Mouse (Mus musculus) forebrain, embryonic 15.5 days (tissue): Measurements from ENCODE around the gene Stom. TPM values are rescaled to one million over a fixed set of nuclear protein-coding genes. Genes with fewer than 3 reads are reported as not detected.

Experiments used
- ATAC-seq: fragments of 200-750 bp; cut with Nextera tagmentation; replicated peaks from 2 replicates; pipeline ENCODE4 v1.8.0; 2017; ENCODE audit warnings: mild to moderate bottlenecking, moderate TSS enrichment, moderate library complexity
- H3K27ac ChIP-seq: fragments of 300-500 bp; sonication (generic); replicated peaks from 2 replicates; pipeline ENCODE4 v1.5.1; 2015; ENCODE audit warnings: mild to moderate bottlenecking, inconsistent platforms
- H3K27me3 ChIP-seq: fragments of 300-500 bp; sonication (generic); 2 replicates; pipeline ENCODE4 v1.6.1; 2015; ENCODE audit warnings: inconsistent platforms
- H3K36me3 ChIP-seq: fragments of 300-500 bp; sonication (generic); 2 replicates; pipeline ENCODE4 v1.6.1; 2015; ENCODE audit warnings: mild to moderate bottlenecking, inconsistent platforms
- H3K4me1 ChIP-seq: fragments of 300-500 bp; sonication (generic); 2 replicates; pipeline ENCODE4 v1.6.1; 2015; ENCODE audit warnings: inconsistent platforms
- H3K4me2 ChIP-seq: fragments of 300-500 bp; sonication (generic); replicated peaks from 2 replicates; pipeline ENCODE4 v1.6.1; 2015; ENCODE audit warnings: mild to moderate bottlenecking, inconsistent platforms
- H3K4me3 ChIP-seq: fragments of 300-500 bp; sonication (generic); 2 replicates; pipeline ENCODE4 v1.5.1; 2015; ENCODE audit warnings: mild to moderate bottlenecking, inconsistent platforms
- H3K9ac ChIP-seq: fragments of 300-500 bp; sonication (generic); replicated peaks from 2 replicates; pipeline ENCODE4 v1.6.1; 2015; ENCODE audit warnings: mild to moderate bottlenecking, inconsistent platforms
- H3K9me3 ChIP-seq: fragments of 300-500 bp; sonication (generic); 2 replicates; pipeline ENCODE4 v1.6.1; 2016; ENCODE audit warnings: inconsistent platforms
- WGBS: fragments of 180-500 bp; shearing (Covaris S2); methylation state at CpG from one replicate; pipeline ENCODE4 v1.1.7; 2015; ENCODE audit warnings: mixed read lengths; 5-methylcytosine and 5-hydroxymethylcytosine counted together
- polyA plus RNA-seq: library from polyadenylated mRNA; unstranded; fragments of >200 nt; fragmentation: Nextera tagmentation; extraction: Ambion mirVana; gene quantifications from 2 replicates; pipeline ENCODE4 v1.2.1, GENCODE M21; 2015

The Stom gene
- polyA plus RNA-seq, 1 experiment from 2014 or later = 10.9 TPM

- H3K4me1 ChIP-seq = peaks cover 4% of the 10 kb centered on the region
- no peak overlapping the region for H3K4me3 ChIP-seq
- ATAC-seq = no peak
- H3K27me3 ChIP-seq = peaks cover 17% of the 10 kb centered on the region
- H3K27ac ChIP-seq = no peak overlapping the region
- WGBS = 82% methylated on average over 12 of the region's 12 CpGs
- H3K36me3 ChIP-seq = no peaks in the 10 kb centered on the region
- no peaks in the 10 kb centered on the region for H3K9me3 ChIP-seq
- H3K9ac ChIP-seq = no peak overlapping the region
- H3K4me2 ChIP-seq = no peak overlapping the region
Measured at GRCm38 (mm10) chr2:35287017-35287620, 49.7 kb downstream of the Stom start.

- Histone ChIP-seq H3K9ac (no peak overlapping the region), H3K9me3 (no peaks in the 10 kb centered on the region), H3K36me3 (no peaks in the 10 kb centered on the region), H3K4me2 (no peak overlapping the region), H3K4me3 (no peak overlapping the region), H3K4me1 (peaks cover 5% of the 10 kb centered on the region), H3K27ac (no peak overlapping the region), H3K27me3 (peaks cover 26% of the 10 kb centered on the region)
- ATAC-seq = no peak
- WGBS = 79% methylated on average over 5 of the region's 5 CpGs
Measured at GRCm38 (mm10) chr2:35285209-35285608, 51.6 kb downstream of the Stom start.

- H3K27ac ChIP-seq = no peak overlapping the region
- peaks cover 5% of the 10 kb centered on the region for H3K4me1 ChIP-seq
- H3K9ac ChIP-seq = no peak overlapping the region
- no peaks in the 10 kb centered on the region for H3K36me3 ChIP-seq
- ATAC-seq = no peak
- H3K9me3 ChIP-seq = no peaks in the 10 kb centered on the region
- no peak overlapping the region for H3K4me2 ChIP-seq
- WGBS = 86% methylated on average over 4 of the region's 4 CpGs
- peaks cover 26% of the 10 kb centered on the region for H3K27me3 ChIP-seq
- H3K4me3 ChIP-seq = no peak overlapping the region
Measured at GRCm38 (mm10) chr2:35283997-35284396, 52.8 kb downstream of the Stom start.

- Histone ChIP-seq H3K27me3 (peaks cover 26% of the 10 kb centered on the region), H3K9ac (no peak overlapping the region)
Measured at GRCm38 (mm10) chr2:35282214-35282613, 54.6 kb downstream of the Stom start.

GRCm38 (mm10) chr2:35280001-35280400 lies 56.8 kb downstream of the Stom start:
- H3K9ac ChIP-seq = no peak overlapping the region
- H3K36me3 ChIP-seq = no peaks in the 10 kb centered on the region

More at GRCm38 (mm10) chr2:35282214-35282613, 54.6 kb downstream of the Stom start:
- Histone ChIP-seq H3K36me3 (no peaks in the 10 kb centered on the region), H3K4me3 (peak overlapping the region; percentile 17), H3K9me3 (no peaks in the 10 kb centered on the region), H3K27ac (no peak overlapping the region), H3K4me1 (peaks cover 5% of the 10 kb centered on the region), H3K4me2 (peak overlapping the region; percentile 36)
- 1% methylated on average over 32 of the region's 32 CpGs for WGBS
- ATAC-seq = 0 out of 2 replicates have a peak, but pooled peaks have one; percentile 43

GRCm38 (mm10) chr2:35278371-35279210 lies 58.2 kb downstream of the Stom start:
- no peak for ATAC-seq
- Histone ChIP-seq H3K9ac (no peak overlapping the region), H3K4me2 (no peak overlapping the region), H3K27me3 (peaks cover 21% of the 10 kb centered on the region), H3K4me3 (no peak overlapping the region), H3K27ac (no peak overlapping the region), H3K4me1 (peaks cover 5% of the 10 kb centered on the region), H3K36me3 (no peaks in the 10 kb centered on the region), H3K9me3 (no peaks in the 10 kb centered on the region)
- WGBS = 83% methylated on average over 7 of the region's 7 CpGs

More at GRCm38 (mm10) chr2:35280001-35280400, 56.8 kb downstream of the Stom start:
- Histone ChIP-seq H3K4me2 (no peak overlapping the region), H3K9me3 (no peaks in the 10 kb centered on the region), H3K4me3 (no peak overlapping the region), H3K27me3 (peaks cover 26% of the 10 kb centered on the region), H3K27ac (no peak overlapping the region), H3K4me1 (peaks cover 5% of the 10 kb centered on the region)
- 71% methylated on average over 3 of the region's 3 CpGs for WGBS
- no peak for ATAC-seq

GRCm38 (mm10) chr2:35277686-35278085 lies 59.1 kb downstream of the Stom start:
- WGBS = 83% methylated on average over 3 of the region's 3 CpGs
- H3K4me1 ChIP-seq = peaks cover 5% of the 10 kb centered on the region
- no peaks in the 10 kb centered on the region for H3K9me3 ChIP-seq
- no peaks in the 10 kb centered on the region for H3K36me3 ChIP-seq
- no peak overlapping the region for H3K9ac ChIP-seq
- H3K27ac ChIP-seq = no peak overlapping the region
- H3K4me2 ChIP-seq = no peak overlapping the region
- H3K4me3 ChIP-seq = no peak overlapping the region
- peaks cover 14% of the 10 kb centered on the region; the same call in 1 of the 2 replicates for H3K27me3 ChIP-seq
- no peak for ATAC-seq

- H3K4me3 ChIP-seq = no peak overlapping the region
- 0 out of 2 replicates have a peak, but pooled peaks cover 4% of the 10 kb centered on the region for H3K4me1 ChIP-seq
- no peak overlapping the region for H3K27ac ChIP-seq
- ATAC-seq = no peak
- H3K27me3 ChIP-seq = no peaks in the 10 kb centered on the region
- no peak overlapping the region for H3K4me2 ChIP-seq
- no peak overlapping the region for H3K9ac ChIP-seq
- H3K9me3 ChIP-seq = no peaks in the 10 kb centered on the region
- WGBS = 44% methylated on average over 2 of the region's 2 CpGs
- H3K36me3 ChIP-seq = no peaks in the 10 kb centered on the region
Measured at GRCm38 (mm10) chr2:35273536-35273935, 63.2 kb downstream of the Stom start.

- H3K9me3 ChIP-seq = no peaks in the 10 kb centered on the region
- no peak overlapping the region for H3K9ac ChIP-seq
- H3K4me3 ChIP-seq = no peak overlapping the region
- H3K4me1 ChIP-seq = 0 out of 2 replicates have a peak, but pooled peaks cover 4% of the 10 kb centered on the region
- WGBS = 86% methylated on average over 6 of the region's 6 CpGs
- ATAC-seq = no peak
- H3K27ac ChIP-seq = no peak overlapping the region
- H3K36me3 ChIP-seq = no peaks in the 10 kb centered on the region
- no peaks in the 10 kb centered on the region for H3K27me3 ChIP-seq
- no peak overlapping the region for H3K4me2 ChIP-seq
Measured at GRCm38 (mm10) chr2:35272881-35273280, 63.9 kb downstream of the Stom start.

- H3K4me1 ChIP-seq = 0 out of 2 replicates have a peak, but pooled peaks cover 4% of the 10 kb centered on the region
- no peak overlapping the region for H3K4me2 ChIP-seq
- no peak overlapping the region for H3K9ac ChIP-seq
- no peaks in the 10 kb centered on the region for H3K36me3 ChIP-seq
- WGBS = 76% methylated on average over 2 of the region's 2 CpGs
- no peak for ATAC-seq
- no peaks in the 10 kb centered on the region for H3K27me3 ChIP-seq
- H3K9me3 ChIP-seq = no peaks in the 10 kb centered on the region
- no peak overlapping the region for H3K4me3 ChIP-seq
- H3K27ac ChIP-seq = no peak overlapping the region
Measured at GRCm38 (mm10) chr2:35271817-35272216, 65.0 kb downstream of the Stom start.

GRCm38 (mm10) chr2:35270531-35270984 lies 66.2 kb downstream of the Stom start:
- 0 out of 2 replicates have a peak overlapping the region, but pooled peaks have one; percentile 19 for H3K4me2 ChIP-seq

GRCm38 (mm10) chr2:35269716-35270260 lies 67.0 kb downstream of the Stom start:
- no peak overlapping the region for H3K9ac ChIP-seq
- no peaks in the 10 kb centered on the region for H3K36me3 ChIP-seq
- H3K27ac ChIP-seq = no peak overlapping the region
- H3K4me1 ChIP-seq = peaks cover 9% of the 10 kb centered on the region
- H3K4me3 ChIP-seq = no peak overlapping the region
- WGBS = 79% methylated on average over 4 of the region's 4 CpGs
- no peaks in the 10 kb centered on the region for H3K27me3 ChIP-seq
- no peaks in the 10 kb centered on the region for H3K9me3 ChIP-seq
- no peak overlapping the region for H3K4me2 ChIP-seq
- ATAC-seq = no peak

More at GRCm38 (mm10) chr2:35270531-35270984, 66.2 kb downstream of the Stom start:
- ATAC-seq = peak; percentile 53
- Histone ChIP-seq H3K27me3 (no peaks in the 10 kb centered on the region), H3K36me3 (no peaks in the 10 kb centered on the region), H3K27ac (no peak overlapping the region), H3K9ac (no peak overlapping the region), H3K4me1 (peaks cover 6% of the 10 kb centered on the region), H3K4me3 (no peak overlapping the region), H3K9me3 (no peaks in the 10 kb centered on the region)
- WGBS = 8% methylated on average over 10 of the region's 10 CpGs
